Mouse (Mus musculus): ENCODE measurements around the gene Pdzd4. TPM values are rescaled to one million over a fixed set of nuclear protein-coding genes. Genes with fewer than 3 reads are reported as not detected.
A peak's percentile ranks its signal among the peaks of the same experiment; 100 is the strongest.

Gene Pdzd4
- total and polyA plus RNA-seq, 3 experiments = 0.46 to 2.7 TPM; not detected in 1

DNA sequence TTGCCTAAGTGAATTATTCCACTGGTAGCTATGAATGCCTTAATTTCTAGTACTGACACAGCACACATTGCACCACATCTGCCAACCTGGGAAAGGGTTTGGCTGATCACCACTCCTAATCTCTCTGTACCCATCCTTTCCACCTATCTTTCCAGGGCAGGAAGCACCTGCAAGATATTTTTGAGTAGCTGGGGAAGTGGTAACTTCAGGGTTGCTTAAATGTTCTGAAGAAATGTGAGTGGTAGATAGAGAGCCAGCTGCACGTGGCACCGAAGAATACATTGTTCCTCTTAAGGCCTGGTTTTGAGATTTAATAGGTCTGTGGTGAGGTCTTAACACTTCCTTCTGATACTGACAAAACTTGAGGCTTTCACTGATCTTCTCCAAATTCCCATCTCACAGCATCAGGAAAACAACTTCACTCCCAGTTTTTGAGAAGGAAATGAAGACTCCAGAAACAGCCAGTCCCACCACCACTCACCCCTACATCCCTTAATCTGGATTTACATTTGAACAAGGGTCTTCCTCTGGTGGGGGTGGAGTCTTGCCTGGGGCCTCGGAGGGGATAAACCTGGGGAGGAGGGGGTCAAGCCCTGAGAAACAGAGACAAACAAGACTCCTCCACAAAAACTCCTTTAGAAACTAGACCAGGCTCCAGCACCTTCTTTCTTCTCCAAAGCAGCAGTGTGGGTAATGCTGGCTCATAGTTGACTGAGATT lies 8.0 kb downstream of the Pdzd4 start (continued):
- peak; percentile 46; the same call in 1 of the 2 replicates for TF ChIP-seq MEF2A (IDR thresholded peaks at IDR 0.05; ENCODE audit: extremely low read depth, insufficient replicate concordance, low read depth, low read length, poor library complexity, severe bottlenecking)
- no peak for TF ChIP-seq NELFE (IDR thresholded peaks at IDR 0.05; ENCODE audit: low read depth, low read length)
- TF ChIP-seq USF2 (IDR thresholded peaks at IDR 0.05; ENCODE audit: borderline replicate concordance in 1 of 2, insufficient read depth in 1 of 2, low read depth in 1 of 2, low read length in 2 of 2) = no peak
- no peak for TF ChIP-seq NRF1 (IDR thresholded peaks at IDR 0.05; ENCODE audit: insufficient read depth, low read depth, low read length, poor library complexity, severe bottlenecking)
- peak; percentile 73; the same call in 1 of the 2 replicates for TF ChIP-seq MYC (IDR thresholded peaks at IDR 0.05; ENCODE audit: low read depth, low read length)
- TF ChIP-seq MYB (IDR thresholded peaks at IDR 0.05; ENCODE audit: low read depth, low read length) = no peak
- TF ChIP-seq MAZ (IDR thresholded peaks at IDR 0.05; ENCODE audit: low read depth, low read length) = no peak
- no peak for TF ChIP-seq ZNF384 (IDR thresholded peaks at IDR 0.05; ENCODE audit: low read depth, low read length)
- TF ChIP-seq POLR2AphosphoS2 (IDR thresholded peaks at IDR 0.05; ENCODE audit: low read length) = no peak
- no peak for TF ChIP-seq ZC3H11A (IDR thresholded peaks at IDR 0.05; ENCODE audit: low read depth, low read length)
- no peak for TF ChIP-seq TBP (IDR thresholded peaks at IDR 0.05; ENCODE audit: low read depth, low read length)
- TF ChIP-seq EP300 (IDR thresholded peaks at IDR 0.05; ENCODE audit: low read depth in 1 of 2, low read length in 2 of 2) = peak; percentile 76 to 87
- peak; percentile 75 for TF ChIP-seq ETS1 (IDR thresholded peaks at IDR 0.05; ENCODE audit: low read depth, low read length)
- peak; percentile 95 for TF ChIP-seq BHLHE40 (IDR thresholded peaks at IDR 0.05; ENCODE audit: borderline replicate concordance, low read depth, low read length)
- no peak for TF ChIP-seq MAFK (IDR thresholded peaks at IDR 0.05; ENCODE audit: borderline replicate concordance, low read depth, low read length)
- no peak for TF ChIP-seq ZMIZ1 (IDR thresholded peaks at IDR 0.05; ENCODE audit: low read depth, low read length)
- no peak for TF ChIP-seq ELF1 (IDR thresholded peaks at IDR 0.05; ENCODE audit: low read depth, low read length)
- peak; percentile 69 for TF ChIP-seq RCOR1 (IDR thresholded peaks at IDR 0.05; ENCODE audit: low read depth, low read length)
- no peak for TF ChIP-seq HCFC1 (IDR thresholded peaks at IDR 0.05; ENCODE audit: low read depth, low read length)
- TF ChIP-seq CTCF (IDR thresholded peaks at IDR 0.05 in 2 of 3, conservative IDR thresholded peaks at IDR 0.05 in 1 of 3; ENCODE audit: control insufficient read depth in 1 of 3, insufficient read depth in 1 of 3, low read depth in 2 of 3, low read length in 3 of 3, poor library complexity in 1 of 3, severe bottlenecking in 1 of 3) = no peak

GRCm38 (mm10) chrX:73815072-73815471 lies 9.7 kb downstream of the Pdzd4 start:
- no peak for DNase-seq (ENCODE audit: low read depth, low spot score)
- Histone ChIP-seq H3K4me3 (ENCODE audit: control insufficient read depth in 1 of 2, insufficient read depth in 1 of 2, low read depth in 2 of 2, low read length in 2 of 2) (no peak overlapping the region), H3K36me3 (ENCODE audit: control insufficient read depth in 1 of 2, insufficient read depth in 2 of 2, low read length in 2 of 2) (peaks cover 0 to 11% of the 10 kb centered on the region in 2 experiments; a peak in 2 of 4 replicates), H3K9me3 (replicated peaks; ENCODE audit: insufficient read depth, low read length) (no peaks in the 10 kb centered on the region), H3K9ac (ENCODE audit: control insufficient read depth, low read depth, low read length, poor library complexity, severe bottlenecking) (no peak overlapping the region), H3K79me2 (ENCODE audit: control insufficient read depth, insufficient read depth, low read length, poor library complexity) (no peaks in the 10 kb centered on the region), H3K27ac (ENCODE audit: control insufficient read depth, low read depth, low read length) (no peak overlapping the region), H3K4me1 (ENCODE audit: control insufficient read depth in 1 of 2, insufficient read depth in 2 of 2, low read length in 2 of 2) (peaks cover 2 to 13% of the 10 kb centered on the region in 2 experiments; a peak in 3 of 4 replicates), H3K27me3 (ENCODE audit: control insufficient read depth in 1 of 2, insufficient read depth in 2 of 2, low read length in 2 of 2) (no peaks in the 10 kb centered on the region)
- TF ChIP-seq KAT2A (conservative IDR thresholded peaks at IDR 0.05; ENCODE audit: low read depth, low read length) = no peak
- TF ChIP-seq POLR2A (IDR thresholded peaks at IDR 0.05; ENCODE audit: control insufficient read depth in 1 of 2, insufficient read depth in 1 of 2, low read depth in 1 of 2, low read length in 2 of 2, poor library complexity in 1 of 2) = no peak
- TF ChIP-seq SMC3 (IDR thresholded peaks at IDR 0.05; ENCODE audit: low read depth, low read length) = no peak
- TF ChIP-seq NRF1 (IDR thresholded peaks at IDR 0.05; ENCODE audit: insufficient read depth, low read depth, low read length, poor library complexity, severe bottlenecking) = no peak
- TF ChIP-seq MXI1 (IDR thresholded peaks at IDR 0.05; ENCODE audit: low read depth, low read length) = no peak
- no peak for TF ChIP-seq CHD2 (IDR thresholded peaks at IDR 0.05; ENCODE audit: low read length)
- no peak for TF ChIP-seq EP300 (IDR thresholded peaks at IDR 0.05; ENCODE audit: low read depth in 1 of 2, low read length in 2 of 2)
- TF ChIP-seq MEF2A (IDR thresholded peaks at IDR 0.05; ENCODE audit: extremely low read depth, insufficient replicate concordance, low read depth, low read length, poor library complexity, severe bottlenecking) = no peak
- TF ChIP-seq ZC3H11A (IDR thresholded peaks at IDR 0.05; ENCODE audit: low read depth, low read length) = no peak
- no peak for TF ChIP-seq UBTF (IDR thresholded peaks at IDR 0.05; ENCODE audit: borderline replicate concordance, insufficient read depth, low read depth, low read length)
- no peak for TF ChIP-seq USF1 (IDR thresholded peaks at IDR 0.05; ENCODE audit: low read depth, low read length)
